Mouse (Mus musculus) thymus, postnatal 0 days (tissue): ENCODE measurements around the gene Slc22a12. TPM values are rescaled to one million over a fixed set of nuclear protein-coding genes. Genes with fewer than 3 reads are reported as not detected.

Experiments
- DNase-seq: peaks from one replicate; pipeline ENCODE4 v3.0.0-alpha.2; 2015; ENCODE audit warnings: low spot score
- polyA plus RNA-seq: library from polyadenylated mRNA; unstranded; fragments of >200 nt; fragmentation: Nextera tagmentation; extraction: Ambion mirVana; gene quantifications from 2 replicates; pipeline ENCODE4 v1.2.1, GENCODE M21; 2015

Slc22a12 gene
- not detected in 2 replicates for polyA plus RNA-seq

- DNase-seq, result no peak
These were observed at the start of gene Slc22a12 for GRCm38 (mm10) chr19:6542367-6543034. TSS of gene Slc22a12 (minus strand) at chr19:6543032.

GRCm38 (mm10) chr19:6572001-6572400 is 29.2 kb upstream of the Slc22a12 start:
- no peak for DNase-seq

- DNase-seq, result no peak
These were observed 28.6 kb upstream of the Slc22a12 start for GRCm38 (mm10) chr19:6571476-6571875.

- DNase-seq, result no peak
These were observed 26.7 kb upstream of the Slc22a12 start for GRCm38 (mm10) chr19:6569561-6569960.

- no peak for DNase-seq
These were observed 26.2 kb upstream of the Slc22a12 start for GRCm38 (mm10) chr19:6569021-6569420.

- DNase-seq, result no peak
These were observed 23.6 kb upstream of the Slc22a12 start for GRCm38 (mm10) chr19:6566450-6566849.

- no peak for DNase-seq
These were observed 22.3 kb upstream of the Slc22a12 start for GRCm38 (mm10) chr19:6565136-6565535.

GRCm38 (mm10) chr19:6560246-6560815 is 17.5 kb upstream of the Slc22a12 start:
- DNase-seq, result no peak

- DNase-seq, result no peak
These were observed 16.7 kb upstream of the Slc22a12 start for GRCm38 (mm10) chr19:6559576-6559975.

GRCm38 (mm10) chr19:6553819-6554582 is 11.2 kb upstream of the Slc22a12 start:
- DNase-seq, result peak; percentile 7

- no peak for DNase-seq
These were observed 10.3 kb upstream of the Slc22a12 start for GRCm38 (mm10) chr19:6553174-6553573.

GRCm38 (mm10) chr19:6552302-6553028 is 9.6 kb upstream of the Slc22a12 start:
- DNase-seq, result peak; percentile 23

- DNase-seq, result peak; percentile 8
These were observed 8.4 kb upstream of the Slc22a12 start for GRCm38 (mm10) chr19:6551215-6551614.

GRCm38 (mm10) chr19:6549566-6549965 is 6.7 kb upstream of the Slc22a12 start:
- no peak for DNase-seq

GRCm38 (mm10) chr19:6548431-6549410 is 5.9 kb upstream of the Slc22a12 start:
- no peak for DNase-seq

- DNase-seq, result no peak
These were observed 5.0 kb upstream of the Slc22a12 start for GRCm38 (mm10) chr19:6547801-6548200.

GRCm38 (mm10) chr19:6546096-6546495 is 3.3 kb upstream of the Slc22a12 start:
- no peak for DNase-seq

GRCm38 (mm10) chr19:6545481-6545880 is 2.6 kb upstream of the Slc22a12 start:
- DNase-seq, result no peak

- no peak for DNase-seq
These were observed 1.9 kb upstream of the Slc22a12 start for GRCm38 (mm10) chr19:6544712-6545111.

- DNase-seq, result no peak
These were observed 686 bp upstream of the Slc22a12 start for GRCm38 (mm10) chr19:6543518-6543917.

- DNase-seq, result no peak
These were observed 177 bp upstream of the Slc22a12 start for GRCm38 (mm10) chr19:6543035-6543383.
